Comparison of ENCODE assay signal across 8 mouse cellular contexts in the genomic region with DNA sequence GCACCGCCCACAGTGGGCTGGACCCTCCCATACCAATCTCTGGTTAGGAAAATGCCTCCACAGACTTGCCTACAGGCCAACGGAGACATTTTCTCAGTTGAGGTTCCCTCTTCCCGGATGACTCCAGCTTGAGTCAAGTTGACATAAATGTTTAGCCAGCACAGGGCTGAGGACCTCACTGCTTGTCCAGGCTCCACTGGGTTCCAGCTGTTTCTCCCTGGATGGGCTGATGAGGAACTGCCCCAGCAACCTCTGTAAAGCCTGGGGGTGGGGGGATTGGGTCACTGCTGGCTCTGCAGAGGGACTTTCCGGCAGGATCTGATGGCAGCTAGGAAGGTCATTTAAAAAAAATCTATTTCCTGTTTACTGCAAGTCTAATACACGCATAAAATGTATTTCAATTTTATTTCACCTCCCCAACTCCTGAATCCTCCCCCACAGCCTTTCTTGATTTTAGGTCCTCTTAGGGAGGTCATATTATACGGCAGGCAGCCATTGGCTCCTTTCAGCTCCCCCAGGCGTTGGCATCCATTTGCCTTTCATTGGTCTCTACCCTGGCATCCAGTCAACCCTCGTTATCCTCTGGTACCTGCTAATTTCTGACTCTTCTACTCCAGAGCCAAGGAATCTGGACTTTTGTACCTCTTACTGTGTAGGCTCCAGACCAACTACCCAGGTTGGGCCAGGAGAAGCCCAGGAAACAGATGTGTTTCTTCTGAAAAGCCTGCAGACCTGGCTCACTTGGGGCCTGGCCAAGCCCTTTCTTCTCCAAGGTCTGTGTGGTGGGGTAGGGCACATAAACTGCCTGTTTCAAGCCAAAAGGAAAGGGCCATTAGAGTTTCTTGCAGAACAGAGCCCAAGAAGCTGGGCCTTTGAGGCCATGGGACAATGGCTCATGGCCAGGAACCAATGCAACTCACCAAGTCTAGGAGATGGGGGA.
A peak's percentile ranks its signal among the peaks of the same experiment; 100 is the strongest.
DNase-seq lines count a peak whose midpoint lies in the region.

No protein-coding gene starts in this region.

- peak; percentile 74 to 76 for DNase-seq in cerebellum, postnatal 14 days
- no peak for DNase-seq in cerebellum, adult 11-12 months
- DNase-seq in right cerebral cortex, postnatal 10 days (ENCODE audit: low spot score in 2 of 2), result peak; percentile 46 to 48
- no peak for DNase-seq in right cerebral cortex, postnatal 14 days
- DNase-seq in kidney, postnatal 10 days, result peak; percentile 80
- peak; percentile 40 for DNase-seq in testis, postnatal 14 days (ENCODE audit: low spot score)
- no peak for DNase-seq in layer of hippocampus, adult 11-12 months (ENCODE audit: low spot score)
- no peak for DNase-seq in T-cell, adult 2 months (ENCODE audit: low spot score)

Comparison
In these comparisons a context has a peak if more than half of its experiments do, and no peak if none do; other contexts are left out.
1. DNase-seq: peak in cerebellum, postnatal 14 days (2 of 2), right cerebral cortex, postnatal 10 days (2 of 2), kidney, postnatal 10 days (single experiment) and testis, postnatal 14 days (single experiment); none in cerebellum, adult 11-12 months (single experiment), right cerebral cortex, postnatal 14 days (single experiment), layer of hippocampus, adult 11-12 months (single experiment) and T-cell, adult 2 months (single experiment).